Mouse (Mus musculus) lung, adult 2 months (tissue): ENCODE measurements around the gene Ermap.

Source experiments
- CTCF ChIP-seq: fragments of 200-500 bp; IDR thresholded peaks from 2 replicates; pipeline ENCODE4 v1.5.1; 2011; ENCODE audit warnings: mild to moderate bottlenecking, low read length, control low read depth; ENCODE audit not compliant: insufficient read depth
- POLR2A ChIP-seq: fragments of 200-500 bp; IDR thresholded peaks from 2 replicates; pipeline ENCODE4 v1.6.1; 2011; ENCODE audit warnings: low read depth, mild to moderate bottlenecking, control low read depth, low read length, borderline replicate concordance; ENCODE audit errors: extremely low read depth

DNA sequence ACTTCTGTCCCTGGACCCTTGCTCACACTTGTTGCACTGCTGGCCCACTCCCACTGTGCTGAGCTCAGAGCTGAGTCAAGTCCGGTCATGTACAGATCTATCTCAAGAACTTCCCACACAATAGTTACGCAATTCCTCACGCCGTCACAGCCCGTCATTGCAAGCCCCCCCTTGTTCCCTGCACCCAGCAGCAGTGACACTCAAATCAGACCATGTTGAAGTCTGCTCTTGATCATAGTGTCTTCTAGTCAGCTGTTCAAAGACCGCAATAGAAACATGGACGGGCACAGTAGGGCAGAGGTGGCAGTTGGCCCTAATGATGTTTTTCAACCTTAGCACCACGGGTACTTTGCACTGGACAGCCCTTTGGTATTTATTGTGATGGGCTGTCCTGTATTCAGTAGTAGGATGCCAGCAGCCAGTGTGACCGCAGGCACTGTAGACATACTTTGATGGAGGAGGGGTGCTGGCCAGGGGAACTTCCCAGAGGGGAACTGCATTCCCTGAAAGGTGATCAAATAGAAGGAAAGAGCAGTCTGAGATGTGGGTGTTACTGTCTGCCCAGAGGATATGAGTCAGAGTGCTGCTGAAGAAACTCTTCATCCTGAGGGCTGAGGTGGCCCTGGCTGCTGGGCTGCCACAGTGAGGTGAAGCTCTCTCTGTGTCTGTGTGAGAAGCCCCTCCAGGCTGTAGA, 64.1 kb downstream of the Ermap start:
- no peak for TF ChIP-seq CTCF
- no peak for TF ChIP-seq POLR2A
